Mouse (Mus musculus): ENCODE measurements around the gene Ttc6.

Gene Ttc6

GRCm38 (mm10) chr12:57662986-57663674, 99.2 kb downstream of the Ttc6 start:
- no peak for DNase-seq

DNA sequence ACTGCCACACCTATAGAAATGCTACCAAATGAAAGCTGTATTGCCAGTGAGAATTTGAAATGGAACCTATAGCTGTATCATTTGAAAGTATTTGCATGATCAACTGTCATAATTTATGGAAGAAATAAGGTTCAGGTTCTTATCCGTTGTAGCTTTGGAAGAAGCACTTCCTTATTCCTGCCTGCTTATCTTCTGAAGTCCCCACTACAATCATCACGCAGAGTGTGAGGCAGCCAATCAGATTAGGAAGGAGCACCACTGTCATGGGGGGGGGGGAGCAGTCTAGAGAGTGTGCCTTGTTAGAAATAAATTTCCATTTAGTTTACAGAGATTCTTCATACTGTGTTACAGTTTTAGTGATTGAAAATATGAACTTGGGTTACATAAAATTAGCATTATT, 108.5 kb downstream of the Ttc6 start:
- DNase-seq: no peak

GRCm38 (mm10) chr12:57684967-57685423, 121.1 kb downstream of the Ttc6 start:
- no peak for DNase-seq

DNA sequence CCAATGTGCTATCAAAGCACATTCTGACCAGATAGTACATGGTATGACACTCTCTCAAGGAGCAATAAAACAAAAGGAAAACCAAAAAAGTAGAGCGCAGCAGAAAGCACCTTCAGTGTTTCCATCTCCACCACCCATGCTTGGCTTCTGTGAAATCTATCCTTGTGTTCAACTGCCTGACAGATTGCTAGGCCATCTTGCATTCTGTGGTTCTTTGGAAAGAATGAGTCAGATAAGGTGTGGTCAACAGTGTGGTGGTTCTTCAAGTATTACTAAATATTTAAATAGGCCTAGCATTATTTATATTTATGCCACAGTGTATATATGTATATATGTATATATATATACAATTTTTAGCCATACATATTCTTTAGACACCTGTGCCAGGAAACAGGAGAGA, 146.1 kb downstream of the Ttc6 start:
- no peak for DNase-seq

- no peak for DNase-seq
Measured at GRCm38 (mm10) chr12:57764720-57765119, 200.8 kb downstream of the Ttc6 start.

DNA sequence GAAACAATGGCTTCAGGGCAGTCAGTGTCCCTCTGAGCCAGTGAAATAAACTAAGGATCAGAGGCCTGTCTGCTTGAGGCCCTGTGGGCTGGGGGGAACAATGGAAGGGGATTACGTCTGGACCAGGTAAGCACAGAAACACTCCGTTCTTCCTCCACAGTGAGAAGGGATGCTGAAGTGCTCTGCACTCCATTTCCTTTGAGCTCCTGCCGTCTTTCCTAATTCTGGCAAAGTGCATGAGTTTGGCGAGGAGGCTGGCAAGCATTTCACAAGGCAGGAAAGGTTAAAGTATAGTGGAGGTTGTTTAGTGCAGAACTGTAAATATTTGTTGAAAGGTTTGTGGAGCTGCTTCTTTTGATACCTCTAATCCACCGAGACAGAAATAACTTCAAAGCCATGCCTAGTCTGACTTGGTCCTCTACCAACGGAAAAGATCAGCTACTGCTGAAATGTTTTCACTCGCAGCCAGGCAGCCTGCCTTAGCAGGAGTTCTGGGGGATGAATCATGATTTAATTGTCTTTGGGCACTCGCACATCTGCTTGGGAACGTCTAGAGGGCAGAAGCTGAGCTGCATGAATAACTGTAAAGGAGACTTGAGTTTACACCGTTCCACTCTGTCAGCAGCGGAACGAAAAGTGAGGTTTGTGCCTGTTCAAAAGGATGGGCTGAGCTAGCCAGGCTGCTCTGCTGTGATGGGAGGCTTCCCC, 212.5 kb downstream of the Ttc6 start:
- peak; percentile 4 for DNase-seq

DNA sequence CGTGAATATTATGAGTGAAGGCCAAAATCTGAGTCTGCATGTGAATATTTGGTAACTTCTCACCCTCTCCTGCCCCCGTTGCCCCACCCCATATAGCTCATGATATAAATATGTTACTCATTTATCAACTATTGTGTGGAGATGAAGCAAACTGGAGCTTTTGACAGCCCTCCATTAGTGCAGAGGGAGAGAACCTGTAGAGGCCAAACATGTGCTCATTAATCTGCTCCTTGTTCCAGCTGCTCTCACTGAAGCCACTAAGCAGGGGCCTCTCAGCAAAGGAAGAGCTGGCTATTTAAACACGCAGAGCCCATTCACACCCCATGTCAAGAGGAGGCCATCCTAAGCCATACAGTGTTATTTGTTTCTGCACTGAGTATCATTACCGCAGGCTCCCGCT, 218.0 kb downstream of the Ttc6 start:
- DNase-seq: no peak

GRCm38 (mm10) chr12:57787471-57787870, 223.6 kb downstream of the Ttc6 start:
- DNase-seq: peak; percentile 34
